Mouse (Mus musculus): ENCODE results near the gene Dgke. TPM values are rescaled to one million over a fixed set of nuclear protein-coding genes. Genes with fewer than 3 reads are reported as not detected.

The Dgke gene
- polyA plus RNA-seq, 1 experiment from 2014 or later = 5.5 TPM

DNA sequence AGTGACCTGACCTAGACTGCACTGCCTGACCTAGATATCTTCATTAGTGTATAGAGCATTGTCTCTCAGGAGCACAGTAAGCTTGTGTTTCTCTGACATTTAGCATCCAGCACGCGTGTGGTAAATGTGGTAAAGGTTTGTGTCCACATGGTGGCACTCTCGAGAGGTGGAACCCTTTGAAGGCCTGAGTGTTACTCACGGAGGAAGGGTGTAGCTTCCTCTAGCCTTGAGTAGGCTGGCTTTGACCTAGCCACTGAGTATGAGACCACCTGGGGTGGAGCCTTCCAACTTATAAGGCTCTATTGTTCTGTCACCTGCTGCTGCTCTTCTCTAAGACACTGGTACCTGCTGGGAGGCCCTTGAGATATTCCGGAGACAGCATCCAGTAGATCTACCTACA, 73.0 kb downstream of the Dgke start:
- Histone ChIP-seq H3K27ac (ENCODE audit: low read depth) (no peak overlapping the region), H3K27me3 (ENCODE audit: insufficient read depth, low read length) (no peaks in the 10 kb centered on the region), H3K4me3 (ENCODE audit: low read depth, low read length) (no peak overlapping the region), H3K4me2 (no peak overlapping the region), H3K9ac (no peak overlapping the region), H3K36me3 (ENCODE audit: insufficient read depth) (peaks cover 14% of the 10 kb centered on the region), H3K9me3 (ENCODE audit: low read depth, low read length) (no peaks in the 10 kb centered on the region), H3K4me1 (ENCODE audit: insufficient read depth) (no peaks in the 10 kb centered on the region)
- DNase-seq = peak; percentile 79
- peak; percentile 69 for TF ChIP-seq CTCF (IDR thresholded peaks at IDR 0.05; ENCODE audit: low read depth)
- peak; percentile 53; the same call in 1 of the 2 replicates for ATAC-seq (ENCODE audit: insufficient read depth)
- WGBS = 17% methylated on average over 5 of the region's 5 CpGs

DNA sequence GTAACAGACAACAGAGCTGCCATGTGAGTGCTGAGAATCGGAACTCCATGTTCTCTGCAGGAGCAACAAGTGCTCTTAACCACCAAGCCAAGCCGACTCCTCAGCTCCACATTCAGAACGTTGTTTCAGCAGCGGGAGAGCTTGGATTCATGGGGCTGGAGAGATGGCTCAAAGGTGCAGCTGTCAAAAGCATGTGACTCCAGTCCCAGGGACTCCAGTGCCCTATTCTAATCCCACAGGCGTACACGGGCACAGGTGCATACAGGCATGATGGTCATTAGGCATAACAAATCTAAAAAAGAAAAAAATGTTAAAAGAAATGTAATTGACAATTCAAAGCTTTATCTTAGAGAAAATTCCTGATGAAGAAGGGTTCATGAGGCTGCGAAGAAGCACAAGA, 73.5 kb downstream of the Dgke start:
- no peak for ATAC-seq (ENCODE audit: insufficient read depth)
- Histone ChIP-seq H3K9ac (no peak overlapping the region), H3K4me1 (ENCODE audit: insufficient read depth) (no peaks in the 10 kb centered on the region), H3K36me3 (ENCODE audit: insufficient read depth) (peaks cover 19% of the 10 kb centered on the region), H3K9me3 (ENCODE audit: low read depth, low read length) (no peaks in the 10 kb centered on the region), H3K27ac (ENCODE audit: low read depth) (no peak overlapping the region), H3K4me2 (no peak overlapping the region), H3K27me3 (ENCODE audit: insufficient read depth, low read length) (no peaks in the 10 kb centered on the region), H3K4me3 (ENCODE audit: low read depth, low read length) (no peak overlapping the region)
- DNase-seq = no peak
- TF ChIP-seq CTCF (IDR thresholded peaks at IDR 0.05; ENCODE audit: low read depth) = no peak
- WGBS = 48% methylated on average over 7 of the region's 7 CpGs

DNA sequence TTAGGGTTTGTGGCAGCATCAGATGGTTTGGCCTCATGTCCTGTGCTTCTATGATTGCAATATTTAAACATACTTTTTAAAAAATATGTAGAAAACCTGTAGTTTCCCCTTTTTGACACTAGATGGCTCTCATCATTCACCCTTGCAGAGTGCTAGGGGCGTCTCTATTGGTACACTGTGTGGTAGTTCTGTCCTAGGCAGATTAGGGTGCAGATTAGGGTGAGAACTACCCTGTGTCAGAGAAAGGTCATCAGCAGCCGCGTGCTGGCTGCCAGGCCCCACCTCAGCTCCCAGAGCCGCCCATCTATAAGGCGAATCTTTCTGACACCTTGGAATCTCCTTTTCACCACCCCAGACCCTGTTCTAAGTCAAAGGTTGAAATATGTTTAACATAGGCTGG, 77.1 kb downstream of the Dgke start:
- Histone ChIP-seq H3K9ac (no peak overlapping the region), H3K9me3 (ENCODE audit: low read depth, low read length) (no peaks in the 10 kb centered on the region), H3K27ac (ENCODE audit: low read depth) (no peak overlapping the region), H3K36me3 (ENCODE audit: insufficient read depth) (peaks cover 47% of the 10 kb centered on the region), H3K27me3 (ENCODE audit: insufficient read depth, low read length) (no peaks in the 10 kb centered on the region), H3K4me2 (no peak overlapping the region), H3K4me3 (ENCODE audit: low read depth, low read length) (no peak overlapping the region), H3K4me1 (ENCODE audit: insufficient read depth) (no peaks in the 10 kb centered on the region)
- ATAC-seq (ENCODE audit: insufficient read depth) (peak; percentile 79), DNase-seq (peak; percentile 79)
- peak; percentile 61 for TF ChIP-seq CTCF (IDR thresholded peaks at IDR 0.05; ENCODE audit: low read depth)
- WGBS = 55% methylated on average over 5 of the region's 5 CpGs

DNA sequence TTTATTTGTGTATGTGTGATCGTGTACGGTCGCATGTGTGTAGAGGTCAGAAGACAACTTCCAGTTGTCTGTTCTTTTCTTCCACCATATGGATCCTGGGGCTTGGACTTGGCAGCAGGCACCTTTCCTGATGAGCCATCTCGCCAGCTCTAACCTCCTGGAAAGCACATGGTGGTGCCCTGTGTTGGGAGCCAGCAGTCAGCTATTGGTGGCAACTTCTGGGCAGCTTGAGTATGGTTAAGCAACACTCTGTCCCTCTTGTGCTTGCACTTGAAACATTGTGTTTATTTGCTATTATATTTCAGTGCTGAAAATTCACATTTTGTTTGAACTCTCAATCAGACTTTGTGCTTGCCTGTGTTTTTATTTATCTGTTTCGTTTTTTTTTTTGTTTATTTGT, 77.7 kb downstream of the Dgke start:
- no peak for TF ChIP-seq CTCF (IDR thresholded peaks at IDR 0.05; ENCODE audit: low read depth)
- Histone ChIP-seq H3K4me3 (ENCODE audit: low read depth, low read length) (no peak overlapping the region), H3K9me3 (ENCODE audit: low read depth, low read length) (no peaks in the 10 kb centered on the region), H3K9ac (no peak overlapping the region), H3K36me3 (ENCODE audit: insufficient read depth) (peaks cover 52% of the 10 kb centered on the region), H3K27ac (ENCODE audit: low read depth) (no peak overlapping the region), H3K4me2 (no peak overlapping the region), H3K27me3 (ENCODE audit: insufficient read depth, low read length) (no peaks in the 10 kb centered on the region), H3K4me1 (ENCODE audit: insufficient read depth) (no peaks in the 10 kb centered on the region)
- ATAC-seq (ENCODE audit: insufficient read depth) (no peak), DNase-seq (no peak)
- WGBS = 76% methylated on average over 5 of the region's 5 CpGs

DNA sequence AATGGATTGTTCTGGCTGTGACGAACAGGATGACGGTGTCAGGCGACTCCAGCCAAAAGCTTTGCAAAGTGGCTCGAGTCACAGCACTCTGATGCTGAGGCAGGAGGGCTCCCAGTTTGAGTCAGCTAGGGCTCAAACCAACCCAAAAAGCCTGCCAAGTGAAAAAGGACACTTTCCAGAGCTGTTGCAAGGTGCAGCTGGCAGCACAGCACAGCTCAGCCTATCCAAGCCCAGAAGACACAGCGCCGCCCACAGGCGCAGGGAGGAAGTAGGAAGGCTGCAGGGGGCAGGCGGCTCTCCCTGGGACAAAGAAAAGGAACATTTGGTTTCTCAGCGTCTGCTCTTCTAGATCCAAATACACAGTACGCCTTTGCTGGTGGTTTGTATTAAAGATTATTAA, 80.0 kb downstream of the Dgke start:
- H3K4me3 ChIP-seq (ENCODE audit: low read depth, low read length) = no peak overlapping the region
- DNase-seq (no peak), ATAC-seq (ENCODE audit: insufficient read depth) (no peak)
- no peak overlapping the region for H3K4me2 ChIP-seq
- peaks cover 68% of the 10 kb centered on the region for H3K36me3 ChIP-seq (ENCODE audit: insufficient read depth)
- TF ChIP-seq CTCF (IDR thresholded peaks at IDR 0.05; ENCODE audit: low read depth) = no peak
- no peaks in the 10 kb centered on the region for H3K27me3 ChIP-seq (ENCODE audit: insufficient read depth, low read length)
- 84% methylated on average over 10 of the region's 10 CpGs for WGBS
- H3K9ac ChIP-seq = no peak overlapping the region
- H3K4me1 ChIP-seq (ENCODE audit: insufficient read depth) = no peaks in the 10 kb centered on the region
- no peak overlapping the region for H3K27ac ChIP-seq (ENCODE audit: low read depth)
- H3K9me3 ChIP-seq (ENCODE audit: low read depth, low read length) = no peaks in the 10 kb centered on the region

Other genes with a start within 250 kb of the Dgke start
- gene Akap1, start 202.3 kb downstream of the Dgke start, polyA plus RNA-seq (2014; fragmentation: Nextera tagmentation; extraction: Ambion mirVana) = 18.8 and 20.6 TPM in 2 replicates
- gene Scpep1, start 111.4 kb downstream of the Dgke start, polyA plus RNA-seq (2014; fragmentation: Nextera tagmentation; extraction: Ambion mirVana) = 83.4 and 83.6 TPM in 2 replicates
- not detected in 2 replicates for gene Elobl, start 99.9 kb downstream of the Dgke start, polyA plus RNA-seq (2014; fragmentation: Nextera tagmentation; extraction: Ambion mirVana)
- gene Coil, start 96.6 kb downstream of the Dgke start, polyA plus RNA-seq (2014; fragmentation: Nextera tagmentation; extraction: Ambion mirVana) = 10.8 and 12.2 TPM in 2 replicates
- gene Trim25, start 67.5 kb downstream of the Dgke start, polyA plus RNA-seq (2014; fragmentation: Nextera tagmentation; extraction: Ambion mirVana) = 13.4 and 13.8 TPM in 2 replicates
- 0.38 TPM in 1 of 2 replicates, not detected in the other for gene Gm525, start 7.0 kb upstream of the Dgke start, polyA plus RNA-seq (2014; fragmentation: Nextera tagmentation; extraction: Ambion mirVana)
- gene Nog, start 235.5 kb upstream of the Dgke start, polyA plus RNA-seq (2014; fragmentation: Nextera tagmentation; extraction: Ambion mirVana) = 2.8 and 2.9 TPM in 2 replicates

All from lung, embryonic 14.5 days (tissue).